Mouse (Mus musculus): ENCODE measurements at regions not wholly inside any gene's neighbourhood (a gene's known extent, or its start where the extent isn't known, plus 50 kb on each side); places are given as distances from the start of the nearest gene placed in this dataset.
"Not testable (repeated sequence)": the region's sequence is repeated elsewhere in the genome, so short reads cannot be mapped to it uniquely, and the experiment has no call there.

DNA sequence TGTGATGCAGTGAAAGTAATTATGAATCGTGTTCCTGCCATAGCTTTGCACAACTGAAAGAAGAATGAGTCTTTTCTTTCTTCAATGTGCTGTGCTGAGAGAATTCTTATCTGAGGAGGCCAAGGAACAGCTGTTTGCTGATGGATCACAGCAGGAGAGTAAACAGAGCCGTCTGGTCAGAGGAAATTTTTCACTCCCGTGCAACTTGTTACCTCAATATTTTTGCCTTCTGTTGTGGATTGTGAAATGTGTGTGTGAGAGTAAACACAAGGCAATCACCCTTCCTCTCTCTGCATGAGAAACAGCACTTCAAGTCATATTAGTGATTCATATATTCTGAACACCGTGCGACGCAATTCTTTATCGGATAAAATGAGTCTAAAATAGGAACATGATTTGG lies 171.9 kb downstream of the Epm2a start:
- Histone ChIP-seq H3K4me1 (ENCODE audit: control insufficient read depth, insufficient read depth, low read length) (no peaks in the 10 kb centered on the region), H3K4me3 (ENCODE audit: low read depth, low read length) (no peak overlapping the region), H3K9ac (ENCODE audit: low read depth, low read length) (no peak overlapping the region), H3K36me3 (ENCODE audit: control insufficient read depth, insufficient read depth, low read length) (no peaks in the 10 kb centered on the region), H3K9me3 (replicated peaks; ENCODE audit: control insufficient read depth, low read length) (no peaks in the 10 kb centered on the region), H3K4me2 (no peak overlapping the region), H3K27ac (ENCODE audit: low read depth, low read length) (no peak overlapping the region), H3K27me3 (ENCODE audit: control insufficient read depth, insufficient read depth, low read length) (no peaks in the 10 kb centered on the region)
- no peak for ATAC-seq (replicated peaks; ENCODE audit: insufficient number of reproducible peaks, low FRiP score, low TSS enrichment)
- 57% methylated on average over 7 of the region's 7 CpGs for WGBS (ENCODE audit: insufficient replicate concordance)

DNA sequence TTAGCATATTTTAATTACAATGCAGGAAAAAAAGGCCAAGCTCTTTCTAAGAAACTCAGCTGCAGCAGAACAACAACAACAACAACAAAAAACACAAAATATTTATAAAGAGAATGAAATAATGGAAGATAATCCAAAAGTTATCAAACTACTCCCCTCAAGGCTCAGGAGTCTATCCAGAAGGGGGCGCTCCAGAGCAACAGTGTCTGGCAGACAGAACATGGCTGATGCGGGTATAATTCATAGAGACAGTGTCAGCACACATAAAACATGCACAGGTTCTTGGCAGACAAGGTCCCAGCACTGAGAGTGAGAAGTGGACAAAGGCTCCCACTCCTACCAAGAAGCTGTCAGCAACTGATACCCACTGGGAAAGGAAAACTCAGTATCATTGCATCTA lies 173.9 kb downstream of the Epm2a start:
- Histone ChIP-seq H3K36me3 (ENCODE audit: control insufficient read depth, insufficient read depth, low read length) (no peaks in the 10 kb centered on the region), H3K9ac (ENCODE audit: low read depth, low read length) (no peak overlapping the region), H3K4me1 (ENCODE audit: control insufficient read depth, insufficient read depth, low read length) (no peaks in the 10 kb centered on the region), H3K9me3 (replicated peaks; ENCODE audit: control insufficient read depth, low read length) (no peaks in the 10 kb centered on the region), H3K4me2 (no peak overlapping the region), H3K27me3 (ENCODE audit: control insufficient read depth, insufficient read depth, low read length) (no peaks in the 10 kb centered on the region), H3K27ac (ENCODE audit: low read depth, low read length) (no peak overlapping the region), H3K4me3 (ENCODE audit: low read depth, low read length) (no peak overlapping the region)
- no peak for ATAC-seq (replicated peaks; ENCODE audit: insufficient number of reproducible peaks, low FRiP score, low TSS enrichment)
- WGBS (ENCODE audit: insufficient replicate concordance): 51% methylated on average over 2 of the region's 2 CpGs

DNA sequence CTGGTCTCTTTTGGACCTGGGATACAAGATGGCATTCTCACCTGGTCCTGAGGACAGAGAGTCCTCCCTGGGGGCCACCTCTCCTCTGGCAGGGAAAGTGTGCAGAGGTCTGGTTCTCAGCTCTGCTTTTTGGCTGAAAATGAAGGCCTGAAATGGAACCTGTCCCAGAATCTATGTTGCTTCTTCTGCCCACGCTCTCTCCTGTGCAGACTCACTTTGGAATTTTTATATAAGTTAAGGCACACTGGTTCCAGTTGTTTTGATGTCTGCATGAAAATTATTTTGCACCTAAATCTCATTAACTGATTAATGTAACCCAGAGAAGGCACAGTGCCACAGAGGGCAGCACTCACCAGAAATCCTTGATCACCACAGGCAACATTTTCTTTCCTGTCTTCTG lies 188.1 kb downstream of the Epm2a start:
- no peaks in the 10 kb centered on the region for H3K27me3 ChIP-seq (ENCODE audit: control insufficient read depth, insufficient read depth, low read length)
- H3K9me3 ChIP-seq (replicated peaks; ENCODE audit: control insufficient read depth, low read length): no peaks in the 10 kb centered on the region
- no peak overlapping the region for H3K27ac ChIP-seq (ENCODE audit: low read depth, low read length)
- ATAC-seq (replicated peaks; ENCODE audit: insufficient number of reproducible peaks, low FRiP score, low TSS enrichment): no peak
- WGBS (ENCODE audit: insufficient replicate concordance): 60% methylated on average over 1 of the region's 1 CpGs
- H3K4me1 ChIP-seq (ENCODE audit: control insufficient read depth, insufficient read depth, low read length): no peaks in the 10 kb centered on the region
- no peak overlapping the region for H3K9ac ChIP-seq (ENCODE audit: low read depth, low read length)
- no peaks in the 10 kb centered on the region for H3K36me3 ChIP-seq (ENCODE audit: control insufficient read depth, insufficient read depth, low read length)
- H3K4me2 ChIP-seq: no peak overlapping the region
- H3K4me3 ChIP-seq (ENCODE audit: low read depth, low read length): no peak overlapping the region

DNA sequence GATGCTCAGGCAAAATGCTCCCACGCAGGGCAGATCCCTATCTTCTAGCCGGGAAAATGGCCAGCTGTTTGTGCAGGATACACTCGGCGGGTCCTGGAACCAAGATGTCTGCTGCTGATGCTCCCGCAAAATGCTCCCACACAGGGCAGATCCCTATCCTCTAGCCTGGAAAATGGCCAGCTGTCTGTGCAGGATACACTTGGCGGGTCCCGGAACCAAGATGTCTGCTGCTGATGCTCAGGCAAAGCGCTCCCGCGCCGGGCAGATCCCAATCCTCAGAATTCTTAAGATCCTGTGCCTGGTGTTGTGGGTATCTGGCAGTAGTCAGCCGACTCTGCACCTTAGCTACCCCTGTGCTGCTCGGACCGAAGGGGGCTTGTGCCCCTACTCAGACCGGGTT lies 212.2 kb downstream of the Epm2a start:
- H3K9me3 ChIP-seq (replicated peaks; ENCODE audit: control insufficient read depth, low read length); H3K27me3 ChIP-seq (ENCODE audit: control insufficient read depth, insufficient read depth, low read length); ATAC-seq (replicated peaks; ENCODE audit: insufficient number of reproducible peaks, low FRiP score, low TSS enrichment); H3K4me2 ChIP-seq; H3K9ac ChIP-seq (ENCODE audit: low read depth, low read length); H3K27ac ChIP-seq (ENCODE audit: low read depth, low read length); H3K36me3 ChIP-seq (ENCODE audit: control insufficient read depth, insufficient read depth, low read length); H3K4me1 ChIP-seq (ENCODE audit: control insufficient read depth, insufficient read depth, low read length); H3K4me3 ChIP-seq (ENCODE audit: low read depth, low read length): not testable (repeated sequence)
- 80% methylated on average over 15 of the region's 15 CpGs for WGBS (ENCODE audit: insufficient replicate concordance)

DNA sequence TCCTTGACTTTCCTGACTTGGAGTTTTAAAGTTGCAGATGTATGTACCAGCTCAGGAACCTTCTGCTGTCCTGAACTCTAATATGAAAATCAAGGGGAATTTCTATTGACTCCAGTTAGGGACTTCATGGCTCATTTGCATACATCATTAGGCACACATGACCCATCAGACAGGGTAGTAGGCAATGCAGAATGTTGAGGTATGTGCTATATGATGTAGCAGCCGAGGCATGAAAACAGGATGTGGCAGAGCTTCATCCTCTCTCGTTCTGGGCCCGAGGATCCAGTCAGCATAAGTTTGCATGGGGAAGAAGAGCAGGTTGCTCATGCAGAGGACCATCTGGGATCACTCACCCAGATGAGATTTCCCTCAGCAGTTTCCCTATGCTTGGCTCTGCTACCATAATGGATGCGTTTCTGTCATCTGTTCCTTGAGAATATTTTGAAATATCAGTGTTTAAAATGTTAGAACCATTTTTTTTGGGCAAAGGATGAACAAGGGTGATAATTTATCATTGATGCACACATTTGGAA lies 227.4 kb downstream of the Epm2a start:
- H3K4me1 ChIP-seq (ENCODE audit: control insufficient read depth, insufficient read depth, low read length): no peaks in the 10 kb centered on the region
- no peaks in the 10 kb centered on the region for H3K27me3 ChIP-seq (ENCODE audit: control insufficient read depth, insufficient read depth, low read length)
- no peaks in the 10 kb centered on the region for H3K9me3 ChIP-seq (replicated peaks; ENCODE audit: control insufficient read depth, low read length)
- H3K9ac ChIP-seq (ENCODE audit: low read depth, low read length): no peak overlapping the region
- H3K4me3 ChIP-seq (ENCODE audit: low read depth, low read length): no peak overlapping the region
- H3K4me2 ChIP-seq: no peak overlapping the region
- WGBS (ENCODE audit: insufficient replicate concordance): 71% methylated on average over 4 of the region's 4 CpGs
- H3K36me3 ChIP-seq (ENCODE audit: control insufficient read depth, insufficient read depth, low read length): no peaks in the 10 kb centered on the region
- no peak for ATAC-seq (replicated peaks; ENCODE audit: insufficient number of reproducible peaks, low FRiP score, low TSS enrichment)
- H3K27ac ChIP-seq (ENCODE audit: low read depth, low read length): no peak overlapping the region

DNA sequence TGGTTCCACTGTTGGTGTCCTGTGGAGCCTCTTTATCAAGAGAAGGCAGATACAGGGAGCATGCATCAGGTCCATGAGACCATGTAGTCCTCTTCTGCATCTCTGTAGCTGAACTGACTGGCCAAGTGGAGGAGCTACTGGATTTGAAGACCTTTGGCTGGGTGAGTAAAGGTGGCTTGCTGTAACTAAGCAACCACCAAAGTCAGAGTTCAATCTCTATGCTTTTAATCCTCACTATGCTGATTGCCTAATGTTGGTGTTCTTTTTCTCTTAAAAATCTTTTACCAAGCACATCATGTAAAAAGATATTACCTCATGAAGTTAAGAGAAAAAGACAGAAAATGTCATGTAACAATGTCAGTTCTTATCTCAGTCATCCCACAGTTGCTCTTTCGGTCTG lies 265.2 kb downstream of the Epm2a start:
- Histone ChIP-seq H3K9ac (ENCODE audit: low read depth, low read length) (no peak overlapping the region), H3K4me1 (ENCODE audit: control insufficient read depth, insufficient read depth, low read length) (no peaks in the 10 kb centered on the region), H3K4me3 (ENCODE audit: low read depth, low read length) (no peak overlapping the region), H3K4me2 (no peak overlapping the region), H3K27me3 (ENCODE audit: control insufficient read depth, insufficient read depth, low read length) (no peaks in the 10 kb centered on the region), H3K9me3 (replicated peaks; ENCODE audit: control insufficient read depth, low read length) (no peaks in the 10 kb centered on the region), H3K27ac (ENCODE audit: low read depth, low read length) (no peak overlapping the region), H3K36me3 (ENCODE audit: control insufficient read depth, insufficient read depth, low read length) (no peaks in the 10 kb centered on the region)
- 83% methylated on average over 1 of the region's 1 CpGs for WGBS (ENCODE audit: insufficient replicate concordance)
- ATAC-seq (replicated peaks; ENCODE audit: insufficient number of reproducible peaks, low FRiP score, low TSS enrichment): no peak

DNA sequence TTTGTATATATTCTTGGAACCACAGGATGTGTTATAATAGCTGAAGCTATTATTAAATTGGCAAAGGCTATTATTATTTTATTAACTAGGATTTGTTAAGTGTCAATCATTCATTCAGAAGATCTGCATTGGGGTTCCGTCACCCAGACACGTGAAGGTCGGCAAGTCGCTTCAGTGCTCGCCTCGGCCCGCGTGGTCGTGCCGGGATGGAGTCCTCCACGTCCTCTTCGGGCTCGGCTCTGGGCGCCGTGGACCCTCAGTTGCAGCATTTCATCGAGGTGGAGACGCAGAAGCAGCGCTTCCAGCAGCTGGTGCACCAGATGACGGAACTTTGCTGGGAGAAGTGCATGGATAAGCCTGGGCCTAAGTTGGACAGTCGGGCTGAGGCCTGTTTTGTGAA lies 265.9 kb downstream of the Epm2a start:
- H3K36me3 ChIP-seq (ENCODE audit: control insufficient read depth, insufficient read depth, low read length); H3K9me3 ChIP-seq (replicated peaks; ENCODE audit: control insufficient read depth, low read length); H3K9ac ChIP-seq (ENCODE audit: low read depth, low read length); H3K4me3 ChIP-seq (ENCODE audit: low read depth, low read length); H3K4me1 ChIP-seq (ENCODE audit: control insufficient read depth, insufficient read depth, low read length); H3K27me3 ChIP-seq (ENCODE audit: control insufficient read depth, insufficient read depth, low read length); H3K4me2 ChIP-seq; ATAC-seq (replicated peaks; ENCODE audit: insufficient number of reproducible peaks, low FRiP score, low TSS enrichment); H3K27ac ChIP-seq (ENCODE audit: low read depth, low read length): not testable (repeated sequence)
- 82% methylated on average over 15 of the region's 20 CpGs for WGBS (ENCODE audit: insufficient replicate concordance)

- 79% methylated on average over 1 of the region's 1 CpGs for WGBS (ENCODE audit: insufficient replicate concordance)
- Histone ChIP-seq H3K9me3 (replicated peaks; ENCODE audit: control insufficient read depth, low read length) (no peaks in the 10 kb centered on the region), H3K27me3 (ENCODE audit: control insufficient read depth, insufficient read depth, low read length) (no peaks in the 10 kb centered on the region), H3K9ac (ENCODE audit: low read depth, low read length) (no peak overlapping the region), H3K4me3 (ENCODE audit: low read depth, low read length) (no peak overlapping the region), H3K4me2 (no peak overlapping the region), H3K27ac (ENCODE audit: low read depth, low read length) (no peak overlapping the region), H3K4me1 (ENCODE audit: control insufficient read depth, insufficient read depth, low read length) (no peaks in the 10 kb centered on the region), H3K36me3 (ENCODE audit: control insufficient read depth, insufficient read depth, low read length) (no peaks in the 10 kb centered on the region)
- ATAC-seq (replicated peaks; ENCODE audit: insufficient number of reproducible peaks, low FRiP score, low TSS enrichment): no peak
Observed at GRCm38 (mm10) chr10:11648151-11648550, 304.9 kb downstream of the Epm2a start.

DNA sequence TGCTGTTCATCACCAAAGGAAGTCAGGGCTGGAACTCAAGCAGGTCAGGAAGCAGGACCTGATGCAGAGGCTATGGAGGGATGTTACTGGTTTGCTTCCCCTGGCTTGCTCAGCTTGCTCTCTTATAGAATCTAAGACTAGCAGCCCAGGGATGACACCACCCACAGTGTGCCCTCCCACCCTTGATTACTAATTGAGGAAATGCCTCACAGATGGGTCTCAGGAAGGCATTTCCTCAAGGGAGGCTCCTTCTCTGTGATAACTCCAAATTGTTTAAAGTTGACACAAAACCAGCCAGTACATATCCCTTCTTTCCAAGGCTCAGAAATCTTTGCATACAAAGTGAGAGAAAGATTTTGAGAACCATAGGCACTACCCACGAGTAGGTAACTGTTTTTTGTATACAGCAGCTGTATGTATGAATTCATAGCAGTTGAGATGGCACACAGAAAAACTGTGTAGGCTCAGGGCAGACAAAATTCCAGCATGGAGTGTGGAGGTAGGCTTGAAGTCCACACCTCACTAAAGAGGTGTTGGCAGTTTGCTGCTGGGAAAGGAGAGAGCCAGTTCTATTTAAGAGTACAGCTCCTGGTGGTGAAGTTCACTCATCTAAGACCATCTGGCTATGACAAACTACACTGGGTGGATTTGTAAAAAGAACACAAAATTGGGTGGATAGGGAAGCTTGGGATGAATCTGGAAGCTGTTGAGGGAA lies 317.0 kb downstream of the Epm2a start:
- Histone ChIP-seq H3K27me3 (ENCODE audit: control insufficient read depth, insufficient read depth, low read length) (no peaks in the 10 kb centered on the region), H3K4me2 (no peak overlapping the region), H3K9me3 (replicated peaks; ENCODE audit: control insufficient read depth, low read length) (no peaks in the 10 kb centered on the region), H3K36me3 (ENCODE audit: control insufficient read depth, insufficient read depth, low read length) (no peaks in the 10 kb centered on the region), H3K4me1 (ENCODE audit: control insufficient read depth, insufficient read depth, low read length) (no peaks in the 10 kb centered on the region), H3K9ac (ENCODE audit: low read depth, low read length) (no peak overlapping the region), H3K4me3 (ENCODE audit: low read depth, low read length) (no peak overlapping the region), H3K27ac (ENCODE audit: low read depth, low read length) (no peak overlapping the region)
- 33% methylated on average over 1 of the region's 1 CpGs for WGBS (ENCODE audit: insufficient replicate concordance)
- no peak for ATAC-seq (replicated peaks; ENCODE audit: insufficient number of reproducible peaks, low FRiP score, low TSS enrichment)

All from heart, embryonic 11.5 days (tissue).